Mouse (Mus musculus): ENCODE data around the gene Il1r2. TPM values are rescaled to one million over a fixed set of nuclear protein-coding genes. Genes with fewer than 3 reads are reported as not detected.

Il1r2 gene
- total RNA-seq, 1 experiment: 2.6 TPM

GRCm38 (mm10) chr1:40028207-40028998, 45.5 kb upstream of the Il1r2 start:
- no peak overlapping the region for H3K4me3 ChIP-seq (ENCODE audit: insufficient read depth in 1 of 2, low read depth in 1 of 2, low read length in 2 of 2, poor library complexity in 1 of 2, severe bottlenecking in 1 of 2)
- DNase-seq (ENCODE audit: low read depth, low spot score): no peak

GRCm38 (mm10) chr1:40029597-40029996, 44.3 kb upstream of the Il1r2 start:
- Histone ChIP-seq H3K4me3 (ENCODE audit: insufficient read depth in 1 of 2, low read depth in 1 of 2, low read length in 2 of 2, poor library complexity in 1 of 2, severe bottlenecking in 1 of 2) (no peak overlapping the region), H3K9me3 (ENCODE audit: control insufficient read depth, insufficient read depth, low read depth, low read length) (no peaks in the 10 kb centered on the region), H3K36me3 (ENCODE audit: control insufficient read depth, insufficient read depth, low read length, poor library complexity, severe bottlenecking) (peaks cover 6% of the 10 kb centered on the region), H3K4me1 (ENCODE audit: control insufficient read depth in 2 of 2, insufficient read depth in 2 of 2, low read length in 2 of 2, poor library complexity in 1 of 2) (peaks cover 0 to 2% of the 10 kb centered on the region in 2 experiments; a peak in 1 of 4 replicates), H3K9ac (ENCODE audit: insufficient read depth, low read depth, low read length, poor library complexity, severe bottlenecking) (no peak overlapping the region), H3K27ac (ENCODE audit: insufficient read depth, low read depth, low read length, poor library complexity, severe bottlenecking) (no peak overlapping the region)
- DNase-seq (ENCODE audit: low read depth, low spot score): no peak
- TF ChIP-seq CHD2 (IDR thresholded peaks at IDR 0.05; ENCODE audit: low read depth, low read length): no peak
- no peak for TF ChIP-seq HCFC1 (IDR thresholded peaks at IDR 0.05; ENCODE audit: borderline replicate concordance, insufficient read depth, low read length)
- no peak for TF ChIP-seq ZC3H11A (IDR thresholded peaks at IDR 0.05; ENCODE audit: borderline replicate concordance, low read depth, low read length)
- no peak for TF ChIP-seq MAFK (IDR thresholded peaks at IDR 0.05; ENCODE audit: insufficient read depth, low read depth, low read length)
- in situ Hi-C loops (cut with MboI; ENCODE audit: low sequenced_read_pairs in 2 of 2, unreplicated experiment in 2 of 2): no loop called here

More at GRCm38 (mm10) chr1:40028207-40028998, 45.5 kb upstream of the Il1r2 start:
- Histone ChIP-seq H3K9me3 (ENCODE audit: control insufficient read depth, insufficient read depth, low read depth, low read length) (no peaks in the 10 kb centered on the region), H3K36me3 (ENCODE audit: control insufficient read depth, insufficient read depth, low read length, poor library complexity, severe bottlenecking) (peaks cover 15% of the 10 kb centered on the region), H3K27ac (ENCODE audit: insufficient read depth, low read depth, low read length, poor library complexity, severe bottlenecking) (no peak overlapping the region), H3K9ac (ENCODE audit: insufficient read depth, low read depth, low read length, poor library complexity, severe bottlenecking) (no peak overlapping the region), H3K4me1 (ENCODE audit: control insufficient read depth in 2 of 2, insufficient read depth in 2 of 2, low read length in 2 of 2, poor library complexity in 1 of 2) (no peaks in the 10 kb centered on the region)
- TF ChIP-seq MAFK (IDR thresholded peaks at IDR 0.05; ENCODE audit: insufficient read depth, low read depth, low read length) (no peak), HCFC1 (IDR thresholded peaks at IDR 0.05; ENCODE audit: borderline replicate concordance, insufficient read depth, low read length) (no peak), CHD2 (IDR thresholded peaks at IDR 0.05; ENCODE audit: low read depth, low read length) (no peak), ZNF384 (IDR thresholded peaks at IDR 0.05; ENCODE audit: low read depth, low read length) (peak; percentile 83), ZC3H11A (IDR thresholded peaks at IDR 0.05; ENCODE audit: borderline replicate concordance, low read depth, low read length) (no peak)
- in situ Hi-C loops (cut with MboI; ENCODE audit: low sequenced_read_pairs in 2 of 2, unreplicated experiment in 2 of 2): no loop called here

- Histone ChIP-seq H3K4me1 (ENCODE audit: control insufficient read depth in 2 of 2, insufficient read depth in 2 of 2, low read length in 2 of 2, poor library complexity in 1 of 2) (peaks cover 0 to 2% of the 10 kb centered on the region in 2 experiments; a peak in 1 of 4 replicates), H3K36me3 (ENCODE audit: control insufficient read depth, insufficient read depth, low read length, poor library complexity, severe bottlenecking) (peaks cover 2% of the 10 kb centered on the region; the same call in 1 of the 2 replicates), H3K27ac (ENCODE audit: insufficient read depth, low read depth, low read length, poor library complexity, severe bottlenecking) (no peak overlapping the region), H3K9me3 (ENCODE audit: control insufficient read depth, insufficient read depth, low read depth, low read length) (no peaks in the 10 kb centered on the region), H3K9ac (ENCODE audit: insufficient read depth, low read depth, low read length, poor library complexity, severe bottlenecking) (no peak overlapping the region), H3K4me3 (ENCODE audit: insufficient read depth in 1 of 2, low read depth in 1 of 2, low read length in 2 of 2, poor library complexity in 1 of 2, severe bottlenecking in 1 of 2) (no peak overlapping the region)
- in situ Hi-C loops (cut with MboI; ENCODE audit: low sequenced_read_pairs in 2 of 2, unreplicated experiment in 2 of 2): no loop called here
- DNase-seq (ENCODE audit: low read depth, low spot score): no peak
- TF ChIP-seq ZC3H11A (IDR thresholded peaks at IDR 0.05; ENCODE audit: borderline replicate concordance, low read depth, low read length): no peak
Observed at GRCm38 (mm10) chr1:40030287-40030975, 43.4 kb upstream of the Il1r2 start.

GRCm38 (mm10) chr1:40030976-40031356, 42.9 kb upstream of the Il1r2 start:
- Histone ChIP-seq H3K4me1 (ENCODE audit: control insufficient read depth in 2 of 2, insufficient read depth in 2 of 2, low read length in 2 of 2, poor library complexity in 1 of 2) (peaks cover 0 to 2% of the 10 kb centered on the region in 2 experiments; a peak in 1 of 4 replicates), H3K4me3 (ENCODE audit: insufficient read depth in 1 of 2, low read depth in 1 of 2, low read length in 2 of 2, poor library complexity in 1 of 2, severe bottlenecking in 1 of 2) (no peak overlapping the region), H3K27ac (ENCODE audit: insufficient read depth, low read depth, low read length, poor library complexity, severe bottlenecking) (no peak overlapping the region), H3K9me3 (ENCODE audit: control insufficient read depth, insufficient read depth, low read depth, low read length) (no peaks in the 10 kb centered on the region), H3K36me3 (ENCODE audit: control insufficient read depth, insufficient read depth, low read length, poor library complexity, severe bottlenecking) (no peaks in the 10 kb centered on the region), H3K9ac (ENCODE audit: insufficient read depth, low read depth, low read length, poor library complexity, severe bottlenecking) (no peak overlapping the region)
- no peak for TF ChIP-seq HCFC1 (IDR thresholded peaks at IDR 0.05; ENCODE audit: borderline replicate concordance, insufficient read depth, low read length)
- TF ChIP-seq CHD2 (IDR thresholded peaks at IDR 0.05; ENCODE audit: low read depth, low read length): no peak
- TF ChIP-seq ZNF384 (IDR thresholded peaks at IDR 0.05; ENCODE audit: low read depth, low read length): no peak
- TF ChIP-seq ZC3H11A (IDR thresholded peaks at IDR 0.05; ENCODE audit: borderline replicate concordance, low read depth, low read length): no peak
- TF ChIP-seq MAFK (IDR thresholded peaks at IDR 0.05; ENCODE audit: insufficient read depth, low read depth, low read length): no peak
- in situ Hi-C loops (cut with MboI; ENCODE audit: low sequenced_read_pairs in 2 of 2, unreplicated experiment in 2 of 2): no loop called here
- no peak for DNase-seq (ENCODE audit: low read depth, low spot score)
